Mouse (Mus musculus): ENCODE data around the gene Errfi1. TPM values are rescaled to one million over a fixed set of nuclear protein-coding genes. Genes with fewer than 3 reads are reported as not detected.
"Not testable (repeated sequence)": the region's sequence is repeated elsewhere in the genome, so short reads cannot be mapped to it uniquely, and the experiment has no call there.

Gene Errfi1
- polyA plus RNA-seq, 1 experiment from 2014 or later: 28.8 TPM

DNA sequence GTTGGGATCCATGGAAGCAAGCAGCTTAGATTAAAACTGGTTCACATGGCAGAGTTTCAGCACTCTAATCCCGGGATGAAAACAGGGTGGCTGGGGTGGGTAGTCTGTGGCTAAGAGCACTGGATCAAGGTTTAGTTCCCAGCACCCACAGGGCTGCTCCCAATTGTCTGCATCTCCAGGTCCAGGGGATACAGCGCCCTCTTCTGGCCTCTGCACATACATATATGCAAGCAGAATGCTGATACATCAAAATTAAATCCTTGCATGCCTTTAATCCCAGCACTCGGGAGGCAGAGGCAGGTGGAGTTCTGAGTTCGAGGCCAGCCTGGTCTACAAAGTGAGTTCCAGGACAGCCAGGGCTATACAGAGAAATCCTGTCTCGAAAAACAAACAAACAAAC lies 54.8 kb downstream of the Errfi1 start:
- not testable (repeated sequence) for H3K9me3 ChIP-seq (ENCODE audit: control insufficient read depth, low read length); H3K4me3 ChIP-seq (ENCODE audit: low read depth, low read length); H3K27me3 ChIP-seq (replicated peaks; ENCODE audit: control insufficient read depth, insufficient read depth, low read length); ATAC-seq (replicated peaks; ENCODE audit: low FRiP score, low TSS enrichment, low read depth); H3K4me1 ChIP-seq (replicated peaks; ENCODE audit: control insufficient read depth, insufficient read depth, low read length); H3K27ac ChIP-seq (ENCODE audit: low read depth); DNase-seq (ENCODE audit: low spot score); H3K9ac ChIP-seq (ENCODE audit: low read length)
- 75% methylated on average over 5 of the region's 5 CpGs for WGBS
- Histone ChIP-seq H3K4me2 (ENCODE audit: low read length) (peak overlapping the region; percentile 79), H3K36me3 (ENCODE audit: control insufficient read depth, insufficient read depth, low read length) (peaks cover 31% of the 10 kb centered on the region)

DNA sequence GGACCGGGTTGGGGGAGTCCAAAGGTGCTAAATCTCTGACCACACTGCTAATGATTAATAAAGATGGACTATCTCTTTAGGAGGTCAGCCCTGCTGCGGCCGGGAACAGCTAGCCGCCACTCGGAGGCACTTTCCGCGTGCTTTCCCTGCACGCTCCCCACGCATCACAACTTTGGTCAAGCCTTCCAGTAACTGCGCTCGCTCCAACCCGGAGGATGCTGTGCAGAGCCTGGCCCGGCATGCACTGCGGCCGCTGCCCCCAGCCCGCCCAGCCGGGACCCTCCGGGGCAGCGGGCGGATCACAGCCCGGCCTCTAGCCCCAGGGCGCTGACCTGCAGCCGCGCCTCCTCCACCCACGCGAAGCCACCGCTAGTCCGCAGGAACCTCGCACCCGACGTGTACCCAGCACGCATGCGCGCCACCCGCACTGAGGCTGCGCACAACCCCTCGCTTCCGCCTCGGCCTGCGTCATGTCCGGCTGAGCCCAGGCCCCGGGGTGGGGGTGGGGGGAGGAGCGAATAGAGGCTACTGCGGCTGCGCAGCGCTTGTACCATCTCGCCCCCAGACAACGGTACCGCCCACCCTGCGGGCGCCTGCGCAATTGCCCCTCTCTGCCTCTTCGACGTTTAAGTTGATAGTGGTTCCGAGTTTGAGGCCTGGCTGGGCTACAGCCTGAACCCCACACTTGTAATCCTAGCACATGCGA lies 55.9 kb downstream of the Errfi1 start:
- peak; percentile 99 for DNase-seq (ENCODE audit: low spot score)
- WGBS: under 1% methylated on average over 56 of the region's 56 CpGs
- H3K36me3 ChIP-seq (ENCODE audit: control insufficient read depth, insufficient read depth, low read length): peaks cover 23% of the 10 kb centered on the region

DNA sequence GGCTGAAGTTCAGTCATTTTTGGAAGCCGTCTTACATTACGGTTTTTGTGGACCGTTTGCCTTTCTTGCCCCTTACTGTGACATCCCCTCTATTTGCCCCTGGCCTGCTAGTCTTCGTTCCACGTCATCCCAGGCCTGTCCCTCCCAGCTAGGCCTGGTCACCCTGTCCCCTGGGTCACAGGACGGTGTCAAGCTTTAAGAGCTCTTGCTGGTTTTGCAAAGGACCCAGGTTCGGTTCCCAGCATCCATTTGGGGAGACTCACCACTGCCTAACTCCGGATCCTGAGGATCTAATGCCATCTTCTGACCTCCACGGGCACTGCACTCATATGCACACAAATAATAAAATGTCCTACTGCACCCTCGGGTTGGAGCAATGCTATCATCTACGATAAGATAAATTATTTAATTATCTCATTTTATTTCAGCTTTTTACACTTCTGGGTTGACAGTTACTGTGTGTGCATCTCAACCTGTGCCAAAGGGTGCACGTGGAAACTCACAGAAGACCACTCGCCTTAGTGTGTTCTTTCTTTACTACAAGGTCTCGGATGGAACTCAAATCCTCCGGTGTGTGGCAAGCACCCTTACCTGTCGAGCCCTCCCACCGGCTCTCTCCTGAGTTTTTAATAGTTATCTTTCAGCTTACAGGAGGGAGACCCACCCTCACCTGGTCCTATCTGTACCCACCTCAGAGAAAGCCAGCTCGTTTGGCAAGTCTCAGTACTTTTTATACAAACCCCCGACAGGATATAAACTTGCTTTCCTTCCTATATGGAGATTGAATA lies 56.6 kb downstream of the Errfi1 start:
- no peak for ATAC-seq (replicated peaks; ENCODE audit: low FRiP score, low TSS enrichment, low read depth)
- 83% methylated on average over 19 of the region's 19 CpGs for WGBS
- peaks cover 12% of the 10 kb centered on the region for H3K4me1 ChIP-seq (replicated peaks; ENCODE audit: control insufficient read depth, insufficient read depth, low read length)
- no peak for DNase-seq (ENCODE audit: low spot score)
- H3K27ac ChIP-seq (ENCODE audit: low read depth): peak overlapping the region; percentile 29; the same call in 1 of the 2 replicates
- no peaks in the 10 kb centered on the region for H3K27me3 ChIP-seq (replicated peaks; ENCODE audit: control insufficient read depth, insufficient read depth, low read length)
- H3K4me3 ChIP-seq (ENCODE audit: low read depth, low read length): peak overlapping the region; percentile 77; the same call in 1 of the 2 replicates
- H3K9ac ChIP-seq (ENCODE audit: low read length): no peak overlapping the region
- H3K9me3 ChIP-seq (ENCODE audit: control insufficient read depth, low read length): no peaks in the 10 kb centered on the region
- H3K4me2 ChIP-seq (ENCODE audit: low read length): peak overlapping the region; percentile 45
- peaks cover 19% of the 10 kb centered on the region for H3K36me3 ChIP-seq (ENCODE audit: control insufficient read depth, insufficient read depth, low read length)

More for the DNA sequence above, 55.9 kb downstream of the Errfi1 start:
- Histone ChIP-seq H3K9me3 (ENCODE audit: control insufficient read depth, low read length) (no peaks in the 10 kb centered on the region), H3K27ac (ENCODE audit: low read depth) (peak overlapping the region; percentile 65), H3K4me3 (ENCODE audit: low read depth, low read length) (peak overlapping the region; percentile 77), H3K4me1 (replicated peaks; ENCODE audit: control insufficient read depth, insufficient read depth, low read length) (peaks cover 8% of the 10 kb centered on the region), H3K4me2 (ENCODE audit: low read length) (peak overlapping the region; percentile 79), H3K9ac (ENCODE audit: low read length) (peak overlapping the region; percentile 77), H3K27me3 (replicated peaks; ENCODE audit: control insufficient read depth, insufficient read depth, low read length) (no peaks in the 10 kb centered on the region)
- peak; percentile 90 for ATAC-seq (replicated peaks; ENCODE audit: low FRiP score, low TSS enrichment, low read depth)

DNA sequence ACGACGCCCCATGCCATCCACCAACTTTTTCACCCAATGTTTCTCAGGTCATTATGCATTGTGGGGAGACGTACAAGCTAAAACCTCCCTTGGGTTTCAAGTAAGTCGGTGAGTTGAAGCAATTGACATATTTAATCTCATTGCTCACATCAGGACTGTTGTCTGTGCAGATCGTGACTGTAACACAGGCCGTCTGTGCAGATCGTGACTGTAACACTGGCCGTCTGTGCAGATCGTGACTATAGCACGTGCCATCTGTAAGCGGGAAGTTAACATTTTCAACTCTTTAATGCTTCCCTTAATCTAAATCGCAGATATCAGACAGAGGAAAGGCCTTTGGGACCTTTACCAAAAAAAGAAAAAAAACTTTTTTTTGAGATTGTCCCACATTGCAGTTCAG lies 60.0 kb downstream of the Errfi1 start:
- Histone ChIP-seq H3K4me2 (ENCODE audit: low read length) (peak overlapping the region; percentile 80), H3K36me3 (ENCODE audit: control insufficient read depth, insufficient read depth, low read length) (no peaks in the 10 kb centered on the region), H3K9me3 (ENCODE audit: control insufficient read depth, low read length) (no peaks in the 10 kb centered on the region), H3K9ac (ENCODE audit: low read length) (peak overlapping the region; percentile 76), H3K4me3 (ENCODE audit: low read depth, low read length) (peak overlapping the region; percentile 72), H3K4me1 (replicated peaks; ENCODE audit: control insufficient read depth, insufficient read depth, low read length) (peaks cover 12% of the 10 kb centered on the region), H3K27me3 (replicated peaks; ENCODE audit: control insufficient read depth, insufficient read depth, low read length) (no peaks in the 10 kb centered on the region), H3K27ac (ENCODE audit: low read depth) (peak overlapping the region; percentile 89)
- WGBS: 15% methylated on average over 12 of the region's 12 CpGs
- no peak for DNase-seq (ENCODE audit: low spot score)
- no peak for ATAC-seq (replicated peaks; ENCODE audit: low FRiP score, low TSS enrichment, low read depth)

DNA sequence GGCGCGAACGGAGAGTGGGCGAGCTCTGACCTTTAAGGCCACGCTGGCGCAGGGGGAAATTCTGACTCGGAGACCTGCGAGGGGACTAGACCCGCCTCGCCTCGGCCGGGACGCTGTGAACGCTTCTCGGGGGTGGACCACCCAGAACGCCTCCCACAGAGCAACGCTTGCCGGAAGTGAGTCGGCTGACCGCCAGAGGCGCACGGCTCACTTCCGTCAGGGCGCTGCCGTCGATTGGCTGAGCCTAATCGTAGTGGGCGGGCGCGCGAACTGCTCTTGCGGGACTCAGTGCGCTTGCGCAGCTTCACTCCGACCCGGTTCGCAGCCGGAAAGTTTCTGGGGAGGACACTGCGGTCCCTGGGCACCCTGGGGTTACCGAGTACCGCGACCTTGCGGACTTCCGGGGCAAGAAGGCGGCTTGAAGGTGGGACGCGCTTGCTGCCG lies 60.6 kb downstream of the Errfi1 start, which contains the start of the genes Park7 and Tnfrsf9:
Gene Park7 (minus strand): TSS at position 148 of the 444 bp plus-strand sequence.
Gene Tnfrsf9 (plus strand): TSS at position 273 of the 444 bp plus-strand sequence.
- peak within 1 kb of the TSS; percentile 89 for H3K27ac ChIP-seq (ENCODE audit: low read depth)
- H3K9ac ChIP-seq (ENCODE audit: low read length): peak within 1 kb of the TSS; percentile 76
- WGBS: under 1% methylated on average over 48 of the region's 48 CpGs
- peak within 1 kb of the TSS; percentile 72 for H3K4me3 ChIP-seq (ENCODE audit: low read depth, low read length)
- no peaks in the 10 kb centered on the region for H3K27me3 ChIP-seq (replicated peaks; ENCODE audit: control insufficient read depth, insufficient read depth, low read length)
- H3K4me2 ChIP-seq (ENCODE audit: low read length): peak within 1 kb of the TSS; percentile 80
- peak; percentile 95 for DNase-seq (ENCODE audit: low spot score)
- peaks cover 12% of the 10 kb centered on the region for H3K4me1 ChIP-seq (replicated peaks; ENCODE audit: control insufficient read depth, insufficient read depth, low read length)
- H3K9me3 ChIP-seq (ENCODE audit: control insufficient read depth, low read length): no peaks in the 10 kb centered on the region
- peak; percentile 83 for ATAC-seq (replicated peaks; ENCODE audit: low FRiP score, low TSS enrichment, low read depth)
- H3K36me3 ChIP-seq (ENCODE audit: control insufficient read depth, insufficient read depth, low read length): no peaks in the 10 kb centered on the region

DNA sequence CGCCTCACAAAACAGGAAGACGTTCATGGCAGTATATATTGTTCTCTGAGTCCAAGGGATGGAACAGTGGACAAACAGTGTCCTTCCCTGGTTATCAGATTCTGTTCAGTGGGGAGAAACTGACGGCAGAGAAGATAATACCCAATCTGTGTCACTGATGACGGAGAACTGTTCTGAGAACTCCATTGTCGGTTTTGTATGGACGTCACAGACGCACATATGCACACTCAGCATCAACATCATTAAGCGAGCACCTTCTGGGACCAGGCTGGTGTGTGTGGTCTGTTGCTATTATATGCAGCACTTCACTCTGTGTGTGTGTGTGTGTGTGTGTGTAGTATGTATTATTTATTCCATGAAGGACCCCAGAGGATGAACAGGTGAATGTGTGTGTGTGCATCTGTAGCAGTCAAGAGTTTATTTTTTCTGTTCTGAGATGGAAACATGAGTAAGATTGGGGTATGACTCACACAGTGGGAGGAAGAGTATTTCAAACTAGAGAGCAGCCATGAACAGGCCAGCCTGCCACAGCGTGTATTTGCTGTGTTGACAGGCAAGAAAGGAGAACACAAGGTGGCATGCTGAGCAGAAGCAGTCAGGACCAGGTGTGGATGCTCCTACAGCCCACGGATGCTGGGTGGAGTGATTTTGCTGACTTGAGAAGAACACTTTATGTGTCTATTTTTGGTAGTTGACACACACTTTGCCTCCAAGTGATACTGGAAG lies 61.6 kb downstream of the Errfi1 start:
- Histone ChIP-seq H3K4me2 (ENCODE audit: low read length) (peak overlapping the region; percentile 80), H3K27me3 (replicated peaks; ENCODE audit: control insufficient read depth, insufficient read depth, low read length) (no peaks in the 10 kb centered on the region), H3K4me3 (ENCODE audit: low read depth, low read length) (peak overlapping the region; percentile 72), H3K36me3 (ENCODE audit: control insufficient read depth, insufficient read depth, low read length) (no peaks in the 10 kb centered on the region), H3K4me1 (replicated peaks; ENCODE audit: control insufficient read depth, insufficient read depth, low read length) (peaks cover 12% of the 10 kb centered on the region), H3K9me3 (ENCODE audit: control insufficient read depth, low read length) (no peaks in the 10 kb centered on the region), H3K27ac (ENCODE audit: low read depth) (0 out of 2 replicates have a peak overlapping the region, but pooled peaks have one; percentile 89), H3K9ac (ENCODE audit: low read length) (peak overlapping the region; percentile 76)
- 52% methylated on average over 10 of the region's 10 CpGs for WGBS
- ATAC-seq (replicated peaks; ENCODE audit: low FRiP score, low TSS enrichment, low read depth) (no peak), DNase-seq (ENCODE audit: low spot score) (no peak)

DNA sequence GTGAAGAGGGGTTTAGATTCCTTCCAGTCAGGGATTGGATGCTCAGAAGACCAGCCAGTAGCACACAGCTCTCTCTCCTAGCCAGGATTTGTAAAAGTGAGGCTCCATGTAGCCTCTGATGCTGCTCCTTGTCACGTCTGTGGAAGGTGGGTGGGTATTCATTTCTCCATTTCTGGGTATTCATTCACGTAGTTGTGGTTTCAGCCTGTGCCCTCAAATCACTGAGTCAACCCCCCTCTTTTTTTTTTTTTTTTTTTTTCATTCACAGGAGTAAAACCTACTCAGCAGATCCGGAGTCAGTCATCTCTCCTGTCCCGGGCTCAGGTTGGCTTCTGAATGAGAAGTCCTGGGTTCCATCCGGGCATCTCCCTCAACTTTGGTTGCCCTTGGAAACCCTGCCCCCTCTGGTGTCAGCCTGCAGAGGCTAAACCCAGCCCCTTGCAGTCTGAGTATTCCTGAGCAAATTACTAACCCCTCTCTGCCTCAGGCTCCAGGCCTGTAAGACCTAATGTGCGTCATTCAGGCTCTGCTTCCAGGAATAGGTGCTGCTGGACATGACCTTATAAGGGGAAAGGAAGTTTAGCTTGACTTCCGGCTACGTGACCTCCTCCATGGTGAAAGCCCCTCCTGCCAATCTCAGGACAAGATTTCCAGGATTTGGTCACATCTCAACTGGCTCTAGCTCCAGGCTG lies 63.8 kb downstream of the Errfi1 start:
- DNase-seq (ENCODE audit: low spot score): no peak
- 75% methylated on average over 8 of the region's 8 CpGs for WGBS
- Histone ChIP-seq H3K27me3 (replicated peaks; ENCODE audit: control insufficient read depth, insufficient read depth, low read length) (no peaks in the 10 kb centered on the region), H3K36me3 (ENCODE audit: control insufficient read depth, insufficient read depth, low read length) (no peaks in the 10 kb centered on the region), H3K4me2 (ENCODE audit: low read length) (no peak overlapping the region), H3K27ac (ENCODE audit: low read depth) (no peak overlapping the region), H3K9me3 (ENCODE audit: control insufficient read depth, low read length) (no peaks in the 10 kb centered on the region), H3K9ac (ENCODE audit: low read length) (no peak overlapping the region), H3K4me3 (ENCODE audit: low read depth, low read length) (no peak overlapping the region), H3K4me1 (replicated peaks; ENCODE audit: control insufficient read depth, insufficient read depth, low read length) (peaks cover 12% of the 10 kb centered on the region)
- ATAC-seq (replicated peaks; ENCODE audit: low FRiP score, low TSS enrichment, low read depth): no peak
